Mouse (Mus musculus): ENCODE results near the gene Mindy1. TPM values are rescaled to one million over a fixed set of nuclear protein-coding genes. Genes with fewer than 3 reads are reported as not detected.

Gene Mindy1
- total RNA-seq (2022), result 100 to 1,000 TPM; 127 to 191 (median 150) TPM

DNA sequence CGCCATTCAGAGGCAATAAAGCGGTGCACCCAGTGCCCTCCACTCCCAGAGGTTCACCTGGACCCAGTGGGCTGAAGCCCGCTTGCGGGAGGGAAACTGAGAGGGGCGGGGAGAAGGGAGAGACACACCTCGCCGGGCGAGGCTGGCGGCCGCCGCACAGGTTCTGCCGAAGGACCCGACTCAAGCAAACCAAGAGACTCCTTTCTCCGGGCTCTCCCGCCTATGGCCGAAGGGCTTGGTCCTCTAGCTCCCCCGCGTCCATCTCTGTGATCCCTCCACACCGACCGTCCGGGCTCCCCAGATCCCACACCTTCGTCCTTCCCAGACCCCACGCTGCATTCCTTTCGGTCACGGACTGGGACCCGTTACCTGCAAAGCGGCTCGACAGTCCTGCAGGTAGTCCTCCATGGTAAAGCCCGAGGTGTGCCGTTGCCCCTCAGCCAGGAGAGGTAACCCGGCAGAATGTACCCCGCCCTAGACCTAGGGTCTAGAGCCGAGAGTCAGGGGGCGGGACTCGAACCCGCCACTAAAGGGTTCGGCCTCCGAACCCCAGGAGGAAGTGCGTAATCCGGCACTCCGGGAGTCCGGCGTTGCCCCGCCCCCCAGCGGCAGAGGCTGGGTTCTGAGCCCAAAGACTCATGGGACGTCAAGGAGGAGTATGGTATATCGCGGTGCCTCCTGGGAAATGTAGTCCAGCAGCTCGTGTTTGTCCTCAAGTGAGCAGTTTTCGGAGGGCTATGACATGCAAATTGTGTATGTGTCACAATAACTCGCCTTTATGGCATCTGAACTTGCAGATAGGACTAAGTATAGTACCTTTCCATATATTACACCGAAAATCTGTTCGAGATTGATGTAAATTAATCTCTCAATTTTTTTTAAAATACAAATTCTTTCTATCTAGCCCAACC is at the start of gene Mindy1, which contains the start of gene Prune1:
TSS of gene Mindy1 (plus strand) at position 130 of the 911 bp plus-strand sequence.
TSS of gene Prune1 (minus strand) at position 861 of the 911 bp plus-strand sequence.
- peak; percentile 98 for DNase-seq

DNA sequence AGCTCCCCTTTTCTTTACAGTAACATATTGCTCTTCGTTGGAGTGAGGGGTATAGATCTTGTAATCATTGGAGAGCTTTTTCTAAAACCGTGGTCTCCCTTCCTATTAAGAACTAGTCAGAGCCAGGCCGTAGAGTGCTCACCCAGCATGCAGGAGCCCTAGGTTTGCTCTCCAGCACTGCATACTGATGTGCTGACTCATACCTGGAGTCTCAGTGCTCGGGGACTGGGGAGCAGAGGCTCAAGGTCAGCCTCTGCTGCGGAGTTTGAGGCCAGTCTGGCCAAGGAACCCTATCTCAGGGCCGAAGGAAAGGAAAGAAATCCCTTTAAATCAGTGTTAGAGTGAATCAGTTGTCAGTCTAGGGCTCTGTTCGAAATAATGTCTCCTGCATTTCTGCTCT is 48.4 kb upstream of the Mindy1 start:
- peak; percentile 82 for DNase-seq

DNA sequence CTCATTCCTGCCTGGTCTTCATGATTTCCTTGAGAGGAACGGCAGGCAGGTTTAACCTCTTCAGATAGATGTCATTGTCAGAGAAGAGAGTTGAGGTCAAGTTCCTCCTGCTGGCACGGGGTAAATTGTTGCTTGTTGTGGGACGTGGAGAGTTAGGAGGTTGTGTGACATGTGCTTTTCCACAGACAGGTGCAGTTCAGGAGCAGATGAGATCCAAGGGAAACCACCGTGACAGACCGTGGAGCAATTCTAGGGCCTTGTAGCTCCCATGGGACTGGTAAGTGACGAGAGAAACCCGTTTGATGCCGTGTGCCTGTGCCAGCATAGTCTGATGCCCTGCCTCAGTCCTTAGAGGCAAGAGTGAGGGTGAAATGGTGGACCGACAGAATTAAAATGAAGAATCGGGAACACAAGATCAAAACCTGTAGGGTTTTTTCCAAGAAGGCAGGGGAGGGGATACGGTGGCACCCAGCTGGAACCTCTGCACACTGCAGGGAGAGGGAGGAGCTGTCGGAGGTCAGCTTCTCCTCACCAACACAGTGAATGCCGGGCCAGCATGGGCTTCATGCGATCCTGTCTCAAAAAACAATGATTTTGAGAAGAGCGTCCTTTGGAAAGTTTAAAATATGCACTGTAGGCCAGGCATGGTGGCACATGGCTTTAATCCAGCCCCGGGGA is 47.7 kb upstream of the Mindy1 start:
- no peak for DNase-seq

DNA sequence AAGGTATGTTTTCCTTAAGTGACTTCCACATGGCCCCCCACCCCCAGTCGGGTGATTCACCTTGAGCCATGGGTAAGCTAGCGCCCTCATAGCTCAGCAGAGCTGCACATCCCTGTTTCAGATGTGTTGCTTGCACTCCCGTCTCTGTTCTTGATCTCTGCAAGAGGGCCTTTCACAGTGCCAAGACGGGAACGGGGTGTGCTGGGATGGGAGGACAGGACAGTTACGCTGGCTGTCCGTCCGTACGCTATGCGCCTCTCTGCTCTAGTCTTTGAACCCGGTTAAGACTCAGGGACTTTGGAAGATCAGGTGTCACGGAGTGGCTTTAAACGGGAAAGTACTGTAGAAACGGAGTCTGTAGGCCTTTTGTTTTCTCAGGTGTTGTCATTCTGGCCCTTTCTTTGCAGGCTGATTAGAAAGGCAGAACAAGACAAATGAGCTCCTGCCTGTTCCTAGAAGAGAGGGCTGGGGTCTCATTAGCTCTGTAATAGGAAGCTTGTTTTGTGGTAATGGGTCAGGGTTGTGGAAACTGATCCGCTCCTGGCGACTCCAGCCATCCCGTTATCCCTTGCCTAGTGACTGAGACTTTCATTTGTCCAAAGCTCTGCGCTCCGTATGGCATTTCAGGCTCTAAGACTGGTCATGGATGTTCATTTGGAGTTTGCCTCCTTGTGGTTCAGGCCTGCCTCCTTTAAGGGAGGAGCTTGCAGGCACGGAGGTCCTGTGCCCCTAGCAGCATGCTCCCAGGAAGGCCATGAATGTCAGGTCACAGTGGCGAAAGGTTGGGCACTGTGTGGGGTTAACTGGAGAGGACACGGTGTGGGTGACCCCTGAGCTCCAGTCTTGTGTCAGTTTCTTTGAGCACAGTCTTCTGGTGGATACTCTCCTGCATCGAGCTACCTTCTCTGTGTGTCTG is 45.5 kb upstream of the Mindy1 start:
- no peak for DNase-seq

DNA sequence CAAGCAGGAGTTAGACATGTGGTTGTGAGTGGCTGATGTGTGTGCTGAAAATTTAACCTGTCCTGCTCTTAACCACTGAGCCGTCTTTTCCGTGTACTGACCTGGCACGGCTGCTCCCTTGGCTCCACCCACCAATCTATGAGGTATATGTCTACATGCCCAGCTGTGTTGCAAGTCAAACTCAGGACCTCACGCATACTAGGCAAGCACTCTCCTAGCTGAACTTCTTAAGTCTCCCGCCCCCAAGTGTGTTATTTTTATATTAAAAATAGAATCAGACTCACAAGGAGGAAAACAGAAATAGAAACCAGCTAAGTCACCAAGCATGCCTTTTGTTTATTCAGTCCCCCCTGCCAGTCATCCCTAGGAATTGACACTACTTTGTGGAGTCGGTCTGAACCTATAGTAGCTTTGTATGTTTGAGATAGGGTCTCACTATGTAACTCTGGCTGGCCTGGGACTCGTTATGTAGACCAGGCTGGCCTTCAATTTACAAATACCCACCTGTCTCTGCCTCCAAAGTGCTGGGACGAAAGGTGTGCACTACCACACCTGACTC is 43.5 kb upstream of the Mindy1 start:
- no peak for DNase-seq

DNA sequence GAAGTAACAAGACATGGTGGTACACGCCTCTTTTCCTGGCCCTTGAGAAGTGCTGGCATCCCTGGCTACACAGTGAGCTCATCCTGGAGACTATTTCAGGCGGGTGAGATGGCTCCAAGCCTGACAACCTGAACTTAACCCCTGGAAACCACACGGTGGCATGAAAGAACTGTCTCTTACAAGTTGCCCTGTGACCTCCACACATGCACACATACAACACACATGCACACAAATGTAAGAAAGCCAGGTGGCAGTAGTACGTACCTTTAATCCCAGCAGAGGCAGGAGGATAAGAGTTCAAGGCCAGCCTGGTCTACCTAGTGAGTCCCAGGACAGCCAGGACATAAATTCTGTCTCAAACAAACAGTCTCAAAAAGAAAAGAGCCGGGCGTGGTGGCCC is 42.1 kb upstream of the Mindy1 start:
- DNase-seq, result no peak

DNA sequence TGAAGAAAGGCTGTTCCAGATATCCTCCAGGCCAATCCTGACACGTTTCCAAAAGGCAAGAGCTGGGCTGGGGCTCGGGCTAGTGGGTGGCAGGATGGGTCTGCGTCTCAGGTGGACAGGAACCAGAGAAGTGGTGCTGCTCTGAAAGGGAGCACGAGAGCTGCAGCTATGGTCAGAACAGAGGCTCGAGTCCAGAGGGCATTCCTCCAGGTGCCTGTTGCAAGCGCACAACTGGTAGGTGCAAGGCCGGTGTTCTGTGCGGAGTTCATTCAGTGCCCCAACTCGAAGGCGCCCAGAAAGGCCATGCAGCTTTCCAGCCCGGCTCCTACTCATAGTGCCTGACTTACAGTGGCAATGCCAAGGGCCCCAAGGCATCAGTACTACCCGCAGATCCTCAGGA is 41.2 kb upstream of the Mindy1 start:
- DNase-seq, result no peak

DNA sequence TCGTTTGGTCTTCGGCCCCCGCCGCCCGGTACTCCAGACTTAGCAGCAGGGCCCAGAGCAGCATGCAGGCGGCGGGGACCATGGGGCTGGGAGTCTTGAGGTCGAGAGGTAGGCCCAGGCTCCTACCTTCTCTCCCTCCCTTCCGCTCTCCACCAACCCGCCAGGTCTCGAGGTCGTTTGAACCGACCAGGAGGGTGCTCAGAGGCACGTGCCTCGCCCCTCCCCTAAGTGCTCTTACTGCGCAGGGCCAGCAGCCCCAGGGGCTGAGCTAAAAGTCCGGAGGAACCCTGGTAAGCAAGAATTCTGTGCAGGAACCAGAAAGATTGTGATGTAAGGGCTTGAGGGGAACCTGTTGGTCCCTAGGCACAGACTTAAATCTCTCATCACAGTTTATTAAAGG is 40.2 kb upstream of the Mindy1 start:
- DNase-seq, result no peak

DNA sequence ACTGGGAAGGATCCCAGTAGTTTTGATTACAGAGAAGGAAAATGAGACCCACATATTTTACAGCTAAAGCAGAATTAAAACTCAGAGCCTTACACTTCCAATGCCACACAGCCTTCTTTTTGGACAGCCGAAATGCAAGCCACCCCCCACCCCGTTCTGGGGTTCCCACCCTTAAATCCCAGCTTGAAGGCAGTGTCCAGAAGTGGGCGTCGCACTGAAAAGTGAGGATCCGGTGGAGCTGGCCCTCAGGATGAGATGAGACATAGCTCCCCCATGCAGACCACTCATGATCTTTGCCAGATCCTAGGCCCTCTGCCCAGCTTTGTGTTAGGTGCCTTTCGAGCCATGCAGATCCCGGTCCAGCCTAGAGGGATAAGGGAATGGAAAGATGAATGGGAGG is 39.6 kb upstream of the Mindy1 start, which contains the start of gene Gm128:
TSS of gene Gm128 (minus strand) at position 101 of the 400 bp plus-strand sequence.
- DNase-seq, result no peak

DNA sequence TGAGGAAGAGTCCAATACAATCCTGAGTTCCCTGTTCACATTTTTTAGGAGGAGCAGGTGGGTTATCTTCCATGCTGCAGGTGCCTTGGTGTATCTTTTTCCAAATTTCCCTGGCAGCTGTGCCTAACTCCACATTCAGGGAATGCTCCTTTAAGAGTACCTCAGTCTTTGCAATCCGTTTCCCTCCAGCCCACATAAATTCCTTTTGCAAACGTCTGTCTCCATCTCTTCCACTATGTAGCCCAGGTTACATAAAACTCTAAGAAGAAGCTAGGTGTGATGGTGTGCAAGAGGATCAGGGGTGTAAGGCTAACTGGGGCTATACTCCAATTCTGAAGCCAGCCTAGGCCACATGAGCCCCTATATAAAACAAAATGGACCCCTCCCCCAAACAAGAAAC is 38.1 kb upstream of the Mindy1 start:
- DNase-seq, result no peak

DNA sequence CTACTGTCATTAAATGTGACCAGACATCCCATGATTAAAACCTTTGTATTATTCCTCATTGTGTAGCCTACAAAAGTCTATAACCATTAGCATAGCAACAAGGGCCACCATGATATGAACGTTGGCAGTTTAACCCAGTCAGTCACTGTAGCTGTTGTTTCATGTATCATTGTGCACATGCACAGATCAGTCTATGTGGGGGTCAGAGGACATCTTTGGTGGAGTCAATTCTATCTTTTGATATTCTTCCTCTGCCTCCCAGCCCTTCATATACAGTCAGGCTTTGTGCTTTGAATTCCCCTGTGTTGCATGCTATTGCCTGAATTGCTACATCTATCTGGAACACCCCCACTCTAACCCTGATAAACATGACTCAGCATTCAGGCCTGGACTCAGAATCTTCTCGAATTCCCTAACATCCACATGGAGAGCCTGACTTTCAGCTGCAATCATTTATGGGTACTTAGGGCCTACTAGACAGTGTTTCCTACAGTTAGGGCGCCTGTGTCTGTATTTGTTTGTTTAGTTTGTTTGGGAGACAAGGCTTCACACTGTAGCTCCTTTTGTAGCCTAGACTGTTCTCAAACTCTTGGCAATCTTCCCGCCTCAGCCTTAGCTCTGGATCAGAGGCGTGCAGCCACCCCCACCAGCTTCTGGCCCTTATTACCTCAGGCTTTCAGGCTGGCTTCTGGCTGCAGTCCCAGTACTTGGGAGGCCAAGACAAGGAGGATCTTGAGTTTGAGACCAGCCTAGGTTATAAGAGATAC is 34.5 kb upstream of the Mindy1 start:
- peak; percentile 47 for DNase-seq

DNA sequence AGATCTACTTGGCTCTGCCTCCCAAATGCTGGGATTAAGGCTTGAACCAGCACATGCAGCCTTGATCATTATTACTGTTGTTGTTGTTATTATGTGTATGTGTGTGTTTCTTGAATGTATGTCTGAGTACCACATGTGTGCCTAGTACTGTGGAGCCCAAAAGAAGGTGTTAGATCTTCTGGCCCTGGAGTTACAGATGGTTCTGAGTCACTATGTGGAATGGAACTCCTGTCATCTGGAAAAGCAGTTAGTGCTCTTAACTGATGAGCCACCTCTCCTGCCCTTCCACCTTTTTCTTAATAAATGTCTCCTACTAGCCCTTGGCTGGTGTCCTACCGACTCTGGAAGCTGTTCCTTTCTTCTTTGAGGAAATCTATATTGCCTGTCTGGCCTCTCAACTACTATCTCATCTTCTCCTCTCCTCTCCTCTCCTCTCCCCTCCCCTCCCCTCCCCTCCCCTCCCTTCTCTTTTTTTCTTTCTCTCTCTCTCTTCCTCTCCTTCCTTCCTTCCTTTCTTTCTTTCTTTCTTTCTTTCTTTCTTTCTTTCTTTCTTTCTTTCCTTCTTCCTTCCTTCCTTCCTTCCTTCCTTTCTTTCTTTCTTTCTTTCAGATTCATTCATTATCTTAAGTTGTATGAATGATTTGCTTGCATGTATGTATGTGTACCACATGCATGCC is 33.3 kb upstream of the Mindy1 start:
- no peak for DNase-seq

DNA sequence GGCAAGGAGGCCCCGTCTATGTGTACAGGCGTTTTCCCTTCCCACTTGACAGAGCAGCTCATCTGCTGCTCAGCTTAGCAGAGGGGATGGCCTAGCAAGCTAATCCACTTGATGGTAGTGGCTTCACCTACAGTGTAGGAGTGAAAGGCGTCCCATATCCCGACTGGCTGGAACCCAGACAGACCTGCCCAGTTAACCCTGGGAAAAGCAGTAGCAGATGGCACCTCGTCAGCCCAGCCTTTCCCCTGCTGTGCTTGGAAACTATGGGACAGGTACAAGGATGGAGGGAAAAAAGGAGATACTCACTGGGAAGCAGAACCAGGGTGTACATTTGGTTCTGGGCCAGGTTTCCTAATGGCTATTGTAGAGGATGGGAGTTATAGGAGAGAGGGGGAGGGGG is 30.8 kb upstream of the Mindy1 start:
- no peak for DNase-seq

DNA sequence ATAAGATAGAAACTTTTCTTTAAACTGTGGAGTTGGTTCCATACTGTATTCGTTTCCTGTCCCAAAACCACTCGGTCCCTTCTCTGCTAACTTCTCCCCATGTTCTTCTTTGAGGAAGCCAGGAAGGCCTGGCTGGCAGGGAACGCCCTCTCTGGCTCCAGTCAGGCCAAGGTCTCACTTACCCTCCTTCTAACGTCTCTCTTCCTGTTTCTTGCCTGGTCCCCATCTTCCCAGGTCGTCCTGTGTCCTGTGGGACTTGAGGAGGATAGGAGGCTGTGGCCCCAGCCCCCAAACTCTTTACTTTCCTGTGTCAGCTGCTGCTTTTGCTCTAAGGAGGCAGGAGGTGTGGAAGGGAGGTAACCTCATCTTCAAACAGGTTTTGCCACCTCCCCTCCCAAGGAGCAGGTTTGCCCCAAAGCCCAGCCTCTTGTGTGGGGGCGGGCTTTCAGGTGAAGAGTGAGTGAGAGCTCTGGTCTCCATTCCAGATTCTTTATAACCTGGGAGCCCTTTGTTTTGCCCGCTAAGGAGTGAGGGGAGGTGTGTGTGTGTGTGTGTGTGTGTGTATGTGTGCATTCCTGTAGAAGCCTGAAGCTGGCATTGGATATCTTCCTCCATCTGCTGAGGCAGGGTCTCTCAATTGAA is 30.2 kb upstream of the Mindy1 start, which contains the start of gene Bnipl:
TSS of gene Bnipl (minus strand) at position 411 of the 642 bp plus-strand sequence.
- DNase-seq, result no peak

DNA sequence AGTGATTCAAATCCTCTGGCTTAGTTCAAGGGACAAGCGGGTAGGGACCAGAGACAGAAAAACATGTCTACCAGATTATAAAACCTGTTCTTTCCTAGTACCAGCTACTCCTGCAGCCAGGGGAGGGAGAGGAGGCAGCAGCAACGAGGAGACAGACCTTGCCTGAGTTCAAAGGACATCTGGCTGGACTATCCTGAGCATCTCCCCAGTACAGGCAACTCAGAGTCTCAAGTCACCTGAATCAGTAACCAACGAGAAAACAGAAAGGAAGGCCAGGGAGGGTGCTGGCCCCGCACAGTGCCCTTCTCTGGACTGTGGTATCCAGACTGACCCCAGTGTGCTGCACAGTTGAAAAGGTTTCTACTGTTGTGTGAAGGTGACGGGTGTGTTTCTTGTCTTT is 24.2 kb upstream of the Mindy1 start:
- DNase-seq, result no peak

DNA sequence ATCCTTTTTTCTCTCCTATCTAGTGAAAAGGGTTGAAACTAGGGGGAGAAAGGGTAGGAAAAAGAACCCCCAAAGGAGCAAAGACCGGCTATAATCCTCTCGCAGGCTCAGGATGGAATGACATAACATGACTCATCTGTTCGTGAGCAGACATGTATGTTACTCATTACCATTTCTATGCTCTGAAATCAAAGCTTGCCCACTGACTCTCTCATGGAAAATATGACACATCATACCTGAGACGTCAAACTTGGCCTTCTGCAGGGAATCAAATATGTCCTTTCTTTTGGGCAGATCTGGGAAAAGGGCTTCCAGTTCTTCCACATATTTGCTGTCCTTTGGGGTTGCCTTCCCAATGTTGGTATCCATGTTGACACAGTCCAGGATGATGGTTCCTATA is 19.2 kb upstream of the Mindy1 start:
- no peak for DNase-seq

DNA sequence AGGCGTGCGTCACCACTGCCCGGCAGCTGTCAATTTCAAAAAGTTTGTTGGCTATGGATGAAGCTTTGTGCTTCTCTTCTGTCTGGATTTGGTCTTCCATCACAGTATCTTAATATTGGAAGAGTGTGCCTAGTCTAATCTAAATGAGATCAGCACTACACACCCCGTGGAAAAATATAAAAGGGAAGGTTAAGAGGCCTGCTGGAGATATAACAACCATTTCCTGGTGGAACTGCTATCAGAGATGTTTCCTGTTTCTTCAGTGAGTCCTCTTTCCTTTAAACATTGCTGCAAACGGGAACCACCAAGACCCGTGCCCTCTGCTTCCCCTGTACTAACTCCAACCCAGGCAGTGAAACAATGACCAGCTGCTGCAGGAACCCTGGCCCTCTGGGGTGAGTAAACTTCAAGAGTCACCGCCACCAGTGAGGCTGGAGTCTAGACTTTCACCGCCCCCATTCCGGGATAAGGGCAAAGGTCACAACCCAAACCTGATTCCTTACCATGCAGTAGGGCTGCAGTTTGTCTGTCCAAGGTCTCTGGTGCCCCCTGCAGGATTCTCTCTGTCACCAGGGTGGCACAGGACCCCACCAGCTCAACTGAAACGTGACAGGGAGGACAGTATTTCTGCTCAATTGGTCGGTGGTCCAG is 17.9 kb upstream of the Mindy1 start:
- DNase-seq, result peak; percentile 50

DNA sequence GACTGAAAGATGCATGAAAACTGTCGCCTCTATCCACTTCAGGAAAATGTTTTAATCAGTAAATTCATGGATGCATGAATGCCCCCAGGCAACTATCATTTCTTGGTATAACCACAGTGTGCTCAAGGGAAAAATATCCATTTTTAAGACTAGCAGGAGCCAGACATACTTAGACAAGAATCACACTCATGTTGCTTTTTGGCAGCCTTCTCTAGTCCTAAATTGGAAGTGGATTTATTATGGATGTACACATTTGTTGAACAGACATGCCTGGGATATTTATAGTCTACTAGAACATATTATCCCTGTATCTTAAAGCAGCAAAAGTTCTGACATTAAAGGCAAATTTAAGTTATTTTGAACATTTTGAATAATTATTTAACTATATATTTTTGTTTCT is 16.4 kb upstream of the Mindy1 start:
- no peak for DNase-seq

DNA sequence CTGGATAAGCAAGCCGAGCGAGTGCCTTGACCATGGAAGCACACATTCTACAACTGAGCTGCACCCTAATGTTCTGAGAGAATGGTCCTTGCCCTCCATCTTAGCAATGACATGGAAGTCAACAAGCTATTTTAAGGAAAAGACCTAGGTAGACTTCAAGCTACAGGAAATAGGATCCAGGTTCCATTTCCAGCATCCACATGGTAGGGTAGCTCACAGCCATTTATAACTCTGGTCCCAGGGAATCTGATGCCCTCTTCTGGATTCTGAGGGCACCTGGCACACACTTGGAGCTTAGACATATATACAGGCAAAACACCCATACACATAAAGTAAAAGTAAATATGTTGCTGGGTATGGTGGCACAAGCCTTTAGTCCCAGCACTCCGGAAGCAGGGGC is 15.1 kb upstream of the Mindy1 start:
- DNase-seq, result no peak

DNA sequence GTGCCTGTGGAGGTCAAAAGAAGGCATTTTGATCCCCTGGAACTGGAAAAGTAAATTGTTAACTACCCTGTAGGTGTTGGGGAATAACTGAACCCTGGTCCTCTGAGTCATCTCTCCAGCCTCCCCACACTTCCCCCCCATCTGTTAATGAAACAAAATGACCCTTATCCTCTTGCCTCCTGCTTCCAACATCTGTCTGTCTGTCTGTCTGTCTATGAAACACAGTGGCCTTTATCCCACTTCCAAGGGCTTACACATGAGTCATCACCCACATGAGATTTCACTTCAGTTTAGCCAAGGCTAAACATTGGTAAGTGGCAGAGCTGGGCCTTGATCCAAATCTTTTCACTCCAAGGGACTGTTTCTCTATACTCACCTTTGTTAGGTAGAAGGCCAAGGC is 13.3 kb upstream of the Mindy1 start:
- peak; percentile 61 for DNase-seq
